Mouse (Mus musculus) left cerebral cortex, postnatal 25 days (tissue): ENCODE data around the gene Ist1. TPM values are rescaled to one million over a fixed set of nuclear protein-coding genes. Genes with fewer than 3 reads are reported as not detected.

Source experiments
- DNase-seq, 2 experiments: peaks; one replicate each; pipeline ENCODE4 v3.0.0; 2022; ENCODE audit warnings: low spot score in 2 of 2, mixed read lengths in 1 of 2
- intact Hi-C: fragments of 180-260 bp; cut with DNase I; formaldehyde crosslinking; loops from one replicate; pipeline ENCODE4 v1.15.1; 2025
- total RNA-seq, 2 experiments: library from RNA; stranded (reverse); gene quantifications; 2 replicates each; pipeline ENCODE4 v1.2.3; 2021

The Ist1 gene
- total RNA-seq, 2 experiments from 2014 or later: 72.4 to 77.4 TPM

DNA sequence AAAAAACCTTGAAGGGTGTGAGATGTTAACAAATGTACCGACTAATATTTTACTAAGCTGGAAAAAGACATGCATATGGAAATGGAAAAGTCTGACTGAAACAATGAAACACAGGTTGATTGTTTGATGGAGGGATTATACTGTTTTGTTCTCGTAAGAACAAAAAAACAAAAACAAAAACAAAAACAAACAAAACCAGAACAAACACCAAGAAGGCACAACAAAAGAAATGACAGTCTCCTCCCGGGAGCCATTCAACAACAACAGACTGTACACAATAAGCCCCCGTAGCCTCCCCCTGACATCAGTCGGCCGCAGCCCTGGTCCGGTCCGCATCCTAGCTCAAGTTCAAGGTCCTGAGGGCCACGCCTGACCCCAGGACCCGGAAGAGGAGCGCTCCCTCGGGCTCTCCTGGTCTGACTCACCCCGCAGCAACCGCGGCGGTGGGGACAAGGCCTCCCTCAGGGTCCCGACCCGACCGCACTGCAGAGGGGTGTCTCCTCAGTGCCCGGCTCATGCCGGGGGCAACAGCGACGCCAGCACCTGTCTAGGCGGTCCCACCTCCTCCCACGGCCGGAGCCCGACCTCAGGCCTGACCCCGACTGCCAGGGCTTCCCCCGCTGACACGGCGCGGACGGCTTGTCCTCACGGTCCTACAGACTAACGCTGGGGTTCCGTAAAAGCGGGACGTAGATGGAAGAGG lies 466 bp downstream of the Ist1 start:
- DNase-seq: no peak

DNA sequence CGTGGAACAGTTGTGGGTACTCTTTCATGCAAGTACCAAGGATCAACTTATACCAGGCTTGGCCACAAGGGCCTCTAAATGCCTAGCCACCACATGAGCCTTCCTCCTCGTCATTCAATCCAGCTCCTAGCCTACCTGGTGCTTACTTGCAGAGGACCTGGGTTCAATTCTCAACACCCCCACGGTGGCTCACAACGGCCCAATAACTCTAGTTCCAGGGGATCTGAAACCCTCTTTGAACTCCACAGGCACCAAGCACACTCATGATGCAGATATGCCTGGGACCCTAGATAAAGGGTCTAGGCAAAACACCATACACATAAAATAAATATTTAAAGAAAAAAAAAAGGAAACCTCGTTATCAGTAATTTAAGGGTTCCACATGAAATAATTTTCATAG lies 1.3 kb downstream of the Ist1 start:
- no peak for DNase-seq
- intact Hi-C loops: loop anchor here (2.0 to 5.0 kb wide), 2 partner anchors 15 to 84 kb away; partner anchors contain the start of gene Dhodh

More for the DNA sequence above, 466 bp downstream of the Ist1 start:
- intact Hi-C loops: loop anchor here (2.0 to 5.0 kb wide), 2 partner anchors 14 to 85 kb away; partner anchors contain the start of gene Dhodh

DNA sequence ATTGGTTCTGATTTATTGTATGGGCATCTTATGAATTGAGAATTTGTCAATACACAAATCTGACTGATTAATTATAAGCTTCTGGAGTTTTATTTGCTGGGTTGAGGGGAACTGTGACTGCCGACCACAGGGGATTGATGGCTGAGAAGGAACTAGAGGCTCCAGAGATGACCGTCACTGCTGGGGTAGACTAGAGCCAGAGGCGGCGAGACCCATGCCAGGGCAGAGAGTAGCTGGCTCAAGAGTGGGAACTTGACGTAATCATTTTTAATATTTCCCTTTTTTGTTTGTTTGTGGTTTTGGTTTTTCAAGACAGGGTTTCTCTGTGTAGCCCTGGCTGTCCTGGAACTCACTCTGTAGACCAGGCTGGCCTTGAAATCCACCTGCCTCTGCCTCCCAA lies 5.8 kb downstream of the Ist1 start:
- no peak for DNase-seq
- intact Hi-C loops: no loop called here

DNA sequence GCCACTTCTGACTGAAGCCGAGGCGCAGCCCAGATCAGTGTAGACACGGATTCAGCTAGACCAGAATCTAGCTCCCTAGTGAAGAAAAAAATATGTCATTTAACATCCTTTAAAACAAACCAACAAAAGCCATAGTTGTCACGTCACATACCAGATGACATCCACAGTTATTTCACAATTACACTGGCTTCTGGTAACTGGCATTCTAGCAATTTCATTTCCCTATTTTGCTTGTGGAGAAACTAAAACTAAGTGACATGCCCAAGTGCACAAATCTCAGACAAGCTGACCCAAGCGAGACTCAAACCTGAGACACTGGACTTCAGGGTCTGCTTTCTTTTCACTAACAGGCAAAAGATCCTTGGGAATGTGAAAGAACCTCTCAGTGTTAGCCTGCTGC lies 10.9 kb downstream of the Ist1 start:
- DNase-seq: no peak
- intact Hi-C loops: no loop called here

DNA sequence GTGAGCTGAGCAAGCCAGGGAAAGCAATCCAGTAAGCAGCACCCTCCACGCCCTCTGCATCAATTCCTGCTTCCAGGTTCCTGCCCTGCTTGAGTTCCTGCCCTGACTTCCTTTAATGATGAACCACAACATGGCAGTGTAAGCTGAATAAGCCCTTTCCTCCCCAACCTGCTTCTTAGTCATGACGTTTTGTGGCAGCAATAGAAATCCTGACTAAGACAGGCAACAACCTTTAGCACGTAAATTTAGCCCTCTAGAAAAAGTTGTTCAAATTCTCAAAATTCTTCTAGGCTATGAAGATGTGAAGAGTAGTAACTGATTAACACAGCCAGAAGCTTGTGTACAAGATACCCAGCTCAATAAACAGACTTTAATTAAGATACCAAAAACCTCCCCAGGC lies 11.5 kb downstream of the Ist1 start:
- DNase-seq: no peak

DNA sequence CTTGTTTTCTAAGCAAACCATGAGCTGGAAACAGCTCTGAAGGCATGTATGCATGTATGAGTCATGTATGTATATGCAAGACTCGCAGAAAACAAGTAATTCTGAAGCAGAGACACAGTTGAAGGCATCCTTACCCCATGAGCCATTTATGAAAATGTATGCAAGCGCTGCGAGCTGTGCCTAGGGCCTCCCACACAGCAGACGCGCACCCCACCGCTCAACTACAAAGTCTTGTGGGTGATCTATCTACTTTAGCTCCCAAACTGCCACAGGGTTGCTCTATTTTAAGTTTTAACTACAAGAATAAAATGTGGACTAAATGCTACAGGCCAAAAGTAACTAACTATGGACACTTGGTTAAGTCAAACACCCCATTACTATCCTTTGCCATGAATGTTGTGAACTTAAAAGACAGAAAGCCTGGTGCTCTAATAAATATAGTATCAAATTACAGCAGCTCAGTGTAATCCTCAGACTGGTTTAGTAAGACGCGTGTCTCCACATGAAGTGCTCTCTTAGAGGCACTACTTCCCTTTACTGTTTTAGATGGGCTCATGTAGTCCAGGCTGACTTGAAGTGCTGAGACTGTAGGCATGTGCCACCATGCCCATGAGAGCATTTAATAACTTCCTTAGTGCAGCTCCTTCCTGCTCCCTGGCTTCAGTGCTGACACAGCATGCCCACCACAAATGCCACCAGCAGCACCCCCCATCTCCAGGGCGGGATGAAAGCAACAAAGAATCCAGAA lies 17.0 kb downstream of the Ist1 start:
- peak; percentile 41 to 88 for DNase-seq
- intact Hi-C loops: no loop called here

More for the DNA sequence above, 11.5 kb downstream of the Ist1 start:
- intact Hi-C loops: no loop called here

DNA sequence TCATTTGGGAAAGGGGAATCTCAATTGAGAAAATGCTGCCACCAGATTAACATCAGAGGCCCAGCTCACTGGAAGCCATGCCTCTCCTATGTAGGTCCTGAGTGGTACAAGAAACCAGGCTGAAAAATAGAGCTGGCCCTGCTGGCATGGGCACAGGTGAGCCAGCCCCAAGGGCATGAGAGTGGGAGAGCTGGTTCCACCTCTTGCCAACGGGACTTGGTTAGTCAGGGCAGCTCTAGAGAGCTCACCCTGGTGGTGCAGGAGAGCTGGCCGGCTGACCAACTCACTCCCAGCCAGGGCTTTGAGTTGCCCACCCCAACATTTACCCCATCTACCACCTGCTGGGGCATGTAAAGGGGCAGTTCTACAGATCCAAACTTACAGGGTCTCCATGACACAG lies 19.5 kb downstream of the Ist1 start:
- no peak for DNase-seq
- intact Hi-C loops: no loop called here

DNA sequence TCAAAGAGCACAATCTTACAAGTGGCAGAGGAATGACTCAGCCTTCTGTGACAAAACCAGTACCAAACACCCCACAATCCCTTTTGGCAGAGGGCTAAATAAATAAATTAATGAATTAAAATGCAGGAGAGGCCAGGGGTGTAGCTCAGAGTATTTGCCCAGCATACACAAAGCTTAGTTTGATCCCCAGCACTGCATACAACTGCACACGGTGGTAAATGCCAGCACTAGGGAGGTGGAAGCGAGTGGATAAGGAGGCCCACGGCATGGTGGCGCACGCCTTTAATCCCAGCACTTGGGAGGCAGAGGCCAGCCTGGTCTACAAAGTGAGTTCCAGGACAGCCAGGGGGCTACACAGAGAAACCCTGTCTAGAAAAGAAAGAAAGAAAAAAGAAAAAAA lies 20.4 kb downstream of the Ist1 start:
- intact Hi-C loops: no loop called here
- DNase-seq: no peak

DNA sequence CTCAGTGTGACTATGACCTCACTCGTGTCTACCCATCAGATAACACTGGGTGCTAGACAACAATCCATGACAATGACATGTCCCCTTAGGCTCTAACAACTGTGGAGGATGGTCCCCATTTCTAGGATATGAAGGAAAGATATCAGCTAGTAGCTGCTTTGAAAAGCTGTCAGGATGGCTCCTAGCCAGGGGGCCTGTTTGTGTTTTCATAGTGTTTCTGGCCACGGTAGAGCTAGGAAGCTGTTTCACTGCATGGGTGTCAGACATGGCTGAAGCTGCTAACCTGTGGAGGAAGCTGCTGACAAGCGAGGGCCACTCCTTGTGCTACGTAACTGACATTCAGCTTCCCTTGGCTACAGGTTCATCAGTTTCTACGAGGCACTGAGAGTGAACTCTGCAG lies 26.4 kb downstream of the Ist1 start:
- intact Hi-C loops: no loop called here
- no peak for DNase-seq

DNA sequence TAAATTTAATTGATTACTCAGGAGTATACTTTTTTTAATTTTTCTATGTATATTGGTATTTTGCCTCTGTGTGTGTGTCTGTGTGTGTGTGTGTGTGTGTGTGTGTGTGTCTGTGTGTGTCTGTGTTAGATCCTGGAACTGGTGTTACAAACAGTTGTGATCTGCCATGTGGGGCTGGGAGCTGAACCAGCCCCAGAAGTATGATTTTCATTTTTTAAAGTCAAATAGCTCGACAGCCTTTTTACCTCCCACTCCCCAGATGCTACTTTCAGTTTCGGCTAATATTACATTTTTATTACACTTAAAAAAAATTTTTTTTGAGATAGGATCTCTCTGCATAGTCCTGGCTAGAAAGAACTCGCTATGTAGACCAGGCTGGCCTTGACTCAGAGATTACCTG lies 30.7 kb downstream of the Ist1 start:
- no peak for DNase-seq
- intact Hi-C loops: no loop called here

DNA sequence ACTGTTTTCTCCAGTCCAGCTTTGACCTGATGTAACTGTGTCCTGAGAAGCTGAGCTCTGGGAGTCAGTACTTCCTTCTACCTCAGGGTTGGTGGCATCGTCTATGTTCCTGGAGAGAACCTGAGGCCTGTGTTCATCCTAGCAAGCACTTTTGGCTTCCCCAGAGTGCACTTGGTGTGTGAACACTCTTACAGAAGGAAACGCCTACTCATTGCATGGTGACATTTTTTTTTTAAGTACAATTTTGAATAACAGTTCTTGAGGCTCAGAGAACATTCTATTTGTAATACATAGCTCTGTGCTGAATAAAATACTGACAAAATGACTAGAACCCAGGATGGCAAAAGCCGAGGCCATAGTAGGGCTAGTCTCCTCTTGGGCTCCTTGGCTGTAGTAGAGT lies 36.2 kb downstream of the Ist1 start:
- intact Hi-C loops: no loop called here
- DNase-seq: peak in 1 of 2 experiments; percentile 71

DNA sequence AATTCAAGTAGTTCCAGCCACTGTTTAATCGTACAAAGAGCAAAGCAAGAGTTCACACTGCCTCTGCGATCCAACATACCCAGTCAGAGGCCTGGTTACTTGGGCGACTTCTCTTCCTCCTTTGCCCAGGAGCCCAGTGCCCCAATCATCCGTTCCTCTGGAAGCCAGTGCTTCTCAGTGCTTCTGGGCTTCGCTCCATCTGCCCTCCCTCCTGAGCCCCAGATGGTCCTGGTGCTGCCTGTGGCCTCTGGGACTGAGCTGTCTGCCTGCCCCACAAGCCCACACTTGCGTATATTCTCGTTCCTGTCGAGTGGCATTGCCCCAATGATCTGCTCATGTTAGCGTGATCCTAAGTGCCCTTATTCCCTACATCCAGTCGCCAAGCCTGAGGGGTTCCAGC lies 42.3 kb downstream of the Ist1 start:
- no peak for DNase-seq
- intact Hi-C loops: no loop called here

DNA sequence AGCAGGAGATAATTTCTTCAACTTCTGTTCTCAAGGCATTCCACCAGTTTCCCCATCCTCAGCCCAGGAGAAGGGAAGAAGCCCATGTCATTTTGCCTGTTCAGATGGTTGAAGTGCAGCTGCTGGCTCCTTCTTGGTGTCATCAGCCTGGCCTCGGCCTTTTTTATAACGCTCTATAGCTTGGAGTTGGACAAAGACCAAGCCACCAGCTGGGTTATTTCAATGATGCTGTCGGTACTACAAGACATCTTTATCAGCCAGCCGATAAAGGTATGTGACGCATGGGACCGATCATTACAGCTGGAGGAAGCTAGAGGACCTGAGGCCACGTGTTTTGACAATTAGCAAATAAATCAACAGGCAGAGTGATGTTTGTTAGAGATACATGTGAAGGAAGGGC lies 44.6 kb downstream of the Ist1 start:
- intact Hi-C loops: no loop called here
- DNase-seq: no peak

DNA sequence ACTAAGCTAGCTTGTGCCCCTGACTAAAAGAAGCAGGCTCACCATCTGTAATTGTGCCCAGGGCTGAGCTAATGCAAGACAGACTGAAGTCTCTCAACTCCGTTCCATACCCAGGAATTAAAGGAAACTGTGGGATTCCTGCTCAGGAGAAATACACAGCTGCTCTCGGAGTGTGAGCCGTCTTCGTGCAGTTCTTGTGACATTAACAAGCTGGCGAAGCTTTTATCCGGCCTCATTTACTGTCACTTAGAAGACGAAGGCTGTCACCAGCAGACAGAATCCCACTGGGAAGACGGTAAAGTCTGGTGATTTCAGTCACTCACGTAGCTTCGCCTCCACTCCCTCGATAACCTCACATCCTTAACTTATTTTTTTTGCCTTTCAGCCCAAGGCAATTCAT lies 45.7 kb downstream of the Ist1 start:
- DNase-seq: peak in 1 of 2 experiments; percentile 22
- intact Hi-C loops: no loop called here

DNA sequence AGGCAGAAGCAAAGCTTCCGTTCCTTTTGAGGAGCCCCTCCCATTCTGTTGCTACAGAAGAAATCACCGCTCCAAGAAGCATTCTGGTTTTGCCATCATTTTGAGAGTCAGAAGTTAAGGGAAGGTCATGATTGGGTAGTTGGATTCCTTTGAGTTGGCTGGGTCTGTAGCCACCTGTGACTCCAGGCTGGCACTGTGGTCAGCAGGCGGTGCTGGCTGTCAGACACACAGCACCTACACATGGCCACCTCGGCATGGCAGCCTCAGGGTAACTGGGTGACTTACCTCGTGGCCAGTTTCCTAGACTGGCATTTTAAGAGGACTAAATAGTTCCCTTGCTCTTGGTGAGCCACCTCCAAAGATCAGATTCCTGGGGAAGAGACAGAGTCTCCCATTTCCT lies 51.8 kb downstream of the Ist1 start:
- intact Hi-C loops: no loop called here
- no peak for DNase-seq

DNA sequence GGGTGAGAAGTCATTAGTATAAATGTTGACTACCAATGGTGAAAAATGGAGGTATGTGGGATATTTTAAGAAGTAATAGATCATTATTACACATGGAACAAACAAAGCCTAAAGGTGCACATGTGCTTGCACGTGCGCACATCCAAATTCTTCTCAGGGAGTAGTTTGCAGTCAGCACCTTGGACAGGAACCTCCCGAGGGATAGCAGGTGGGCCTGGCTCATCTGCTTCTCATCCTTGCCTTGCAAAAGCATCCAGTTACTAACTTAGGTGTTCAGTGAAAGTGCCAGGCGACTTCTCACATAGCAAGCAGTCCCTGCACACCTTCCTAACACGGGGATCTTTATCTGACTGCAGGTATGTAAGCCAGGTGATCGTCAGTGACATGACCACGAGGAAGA lies 52.6 kb downstream of the Ist1 start:
- DNase-seq: no peak
- intact Hi-C loops: no loop called here

DNA sequence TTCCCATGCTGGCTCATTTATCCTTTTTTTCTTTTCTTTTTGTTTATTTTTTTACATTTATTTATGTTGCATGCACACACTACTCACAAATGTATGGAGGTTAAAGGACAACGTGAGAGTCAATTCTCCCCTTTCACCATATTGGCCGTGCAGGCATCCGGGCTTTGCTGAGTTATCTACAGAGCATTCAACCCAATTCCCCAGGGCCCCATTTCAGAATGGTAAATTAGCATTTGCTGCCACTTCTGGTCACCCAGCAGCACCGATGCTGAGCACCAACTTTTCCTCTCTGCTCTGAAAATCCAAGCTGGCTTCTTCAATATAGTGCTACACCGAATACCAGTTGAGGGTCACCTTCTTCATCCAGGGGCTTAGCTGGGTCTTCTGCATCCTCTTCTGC lies 54.2 kb downstream of the Ist1 start:
- DNase-seq: no peak
- intact Hi-C loops: no loop called here

DNA sequence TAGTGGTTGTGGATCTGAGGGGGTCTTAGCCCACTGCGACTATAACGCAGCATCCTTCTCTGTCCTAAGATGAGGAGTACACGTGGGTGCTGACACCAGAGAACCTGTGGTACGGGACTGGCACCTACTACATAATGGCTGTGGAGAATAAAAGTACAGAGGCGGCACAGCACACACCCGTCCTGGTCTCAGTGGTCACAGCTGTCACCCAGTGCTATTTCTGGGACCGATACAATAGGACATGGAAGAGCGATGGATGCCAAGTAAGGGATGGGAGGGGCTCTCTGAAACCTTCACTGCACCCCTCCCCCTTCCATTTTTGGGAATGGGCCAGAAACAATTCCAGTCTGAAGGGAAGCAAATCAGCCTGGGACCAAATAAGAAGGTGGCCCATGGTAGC lies 57.9 kb downstream of the Ist1 start:
- no peak for DNase-seq
- intact Hi-C loops: no loop called here

DNA sequence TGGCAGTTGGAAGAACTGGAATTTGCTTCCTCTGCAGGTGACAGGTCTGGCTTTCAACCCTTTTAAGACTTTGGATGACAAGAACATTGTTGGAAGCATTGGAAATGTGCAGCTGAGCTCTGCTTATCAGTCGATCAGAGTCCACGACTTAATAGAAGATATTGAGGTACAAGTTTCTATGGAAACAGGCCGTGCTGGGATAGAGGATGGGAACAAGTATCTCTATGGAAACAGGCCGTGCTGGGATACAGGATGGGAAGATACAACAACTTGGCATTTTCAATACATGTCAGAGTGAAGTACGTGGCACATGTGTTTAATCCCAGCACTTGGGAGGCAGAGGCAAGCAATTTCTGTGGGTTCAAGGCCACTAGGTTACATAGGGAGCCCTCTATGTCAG lies 60.6 kb downstream of the Ist1 start:
- no peak for DNase-seq
- intact Hi-C loops: no loop called here

DNA sequence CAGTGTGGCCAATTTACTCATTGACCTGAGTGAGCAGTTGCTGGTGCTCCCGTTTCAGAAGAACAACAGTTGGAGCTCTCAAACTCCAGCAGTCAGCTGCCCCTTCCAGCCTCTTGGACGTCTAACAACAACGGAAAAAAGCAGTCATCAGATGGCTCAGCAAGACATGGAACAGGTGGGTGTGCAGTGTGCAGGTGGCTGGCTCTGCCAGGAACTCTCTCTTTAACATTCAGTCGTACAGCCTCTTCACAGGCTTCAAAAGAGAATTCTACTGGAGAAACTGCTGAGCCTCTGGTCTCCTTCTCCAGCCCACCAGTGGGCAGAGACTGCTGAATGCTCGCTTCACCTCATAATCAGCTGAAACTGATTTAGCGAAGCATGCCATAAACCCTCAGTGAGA lies 64.4 kb downstream of the Ist1 start:
- peak in 1 of 2 experiments; percentile 67 for DNase-seq
- intact Hi-C loops: no loop called here
